Mouse (Mus musculus): ENCODE data around the gene Dst.

- TF ChIP-seq MAX (IDR thresholded peaks at IDR 0.05; ENCODE audit: low read depth) (no peak), MYOD1 (IDR thresholded peaks at IDR 0.05; ENCODE audit: control insufficient read depth in 1 of 3, insufficient read length in 2 of 3, low read depth in 2 of 3) (no peak), TCF12 (IDR thresholded peaks at IDR 0.05; ENCODE audit: insufficient read depth, poor library complexity, severe bottlenecking) (no peak)
Measured at GRCm38 (mm10) chr1:34276756-34277155, 368.7 kb downstream of the Dst start.

All from myocyte (in vitro differentiated cells).